Mouse (Mus musculus): ENCODE results near the gene Cnksr2.

Gene Cnksr2

DNA sequence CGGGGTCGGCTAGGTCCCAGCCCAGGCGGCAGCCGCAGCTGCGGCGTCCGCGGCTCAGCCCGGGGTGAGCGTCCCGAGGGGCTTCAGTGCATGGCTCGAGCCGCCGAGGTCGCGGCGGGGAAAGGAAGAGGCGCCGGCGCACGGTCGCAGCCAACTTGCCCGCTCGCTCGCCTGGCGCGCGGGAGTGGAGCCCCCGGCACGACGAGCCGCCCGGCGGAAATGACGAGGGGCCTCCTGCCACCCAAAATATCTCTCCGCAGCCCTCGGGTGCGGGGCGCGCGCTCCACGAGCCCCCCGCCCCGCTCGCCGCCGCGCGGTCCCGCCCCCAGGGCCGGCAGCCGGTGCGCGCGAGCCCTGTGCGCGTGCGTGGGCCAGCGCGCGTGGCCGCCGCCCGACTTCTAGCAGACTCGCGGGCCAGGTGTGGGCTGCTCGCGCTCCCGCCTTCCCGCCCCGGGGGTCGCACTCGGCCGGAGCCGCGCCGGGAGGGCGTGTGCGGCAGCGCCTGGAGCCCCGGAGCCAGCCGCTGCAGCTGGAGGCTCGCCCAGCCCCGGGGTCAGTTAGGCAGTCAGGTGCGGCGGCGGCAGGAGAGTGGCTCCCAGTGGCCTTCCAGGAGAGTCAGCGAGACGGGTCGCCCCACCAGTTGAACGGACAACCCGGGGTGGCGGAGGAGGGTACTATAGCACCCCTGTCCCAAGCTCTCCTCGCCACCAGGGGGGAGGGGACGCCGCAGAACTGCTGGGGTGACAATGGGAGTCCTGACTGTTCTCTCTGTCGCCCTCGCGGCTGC is at the start of gene Cnksr2:
TSS of gene Cnksr2 (minus strand) at position 238 of the 787 bp plus-strand sequence.
- peak; percentile 18 for DNase-seq (ENCODE audit: low read depth, low spot score)

DNA sequence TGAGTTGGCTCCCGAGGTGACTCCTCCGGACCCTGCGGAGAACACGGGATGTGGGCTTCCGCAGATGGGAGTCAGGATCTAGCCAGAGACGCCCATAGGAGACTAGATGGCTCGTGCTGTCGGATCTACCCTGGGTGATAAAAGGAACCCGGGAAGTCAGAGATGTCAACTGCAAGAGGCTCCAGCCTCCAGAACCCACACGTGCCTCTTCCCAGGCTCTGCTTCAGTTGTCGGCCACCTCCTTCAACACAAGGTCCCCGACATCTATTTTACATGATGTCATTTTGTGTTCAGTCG is 698 bp upstream of the Cnksr2 start:
- no peak for DNase-seq (ENCODE audit: low read depth, low spot score)

DNA sequence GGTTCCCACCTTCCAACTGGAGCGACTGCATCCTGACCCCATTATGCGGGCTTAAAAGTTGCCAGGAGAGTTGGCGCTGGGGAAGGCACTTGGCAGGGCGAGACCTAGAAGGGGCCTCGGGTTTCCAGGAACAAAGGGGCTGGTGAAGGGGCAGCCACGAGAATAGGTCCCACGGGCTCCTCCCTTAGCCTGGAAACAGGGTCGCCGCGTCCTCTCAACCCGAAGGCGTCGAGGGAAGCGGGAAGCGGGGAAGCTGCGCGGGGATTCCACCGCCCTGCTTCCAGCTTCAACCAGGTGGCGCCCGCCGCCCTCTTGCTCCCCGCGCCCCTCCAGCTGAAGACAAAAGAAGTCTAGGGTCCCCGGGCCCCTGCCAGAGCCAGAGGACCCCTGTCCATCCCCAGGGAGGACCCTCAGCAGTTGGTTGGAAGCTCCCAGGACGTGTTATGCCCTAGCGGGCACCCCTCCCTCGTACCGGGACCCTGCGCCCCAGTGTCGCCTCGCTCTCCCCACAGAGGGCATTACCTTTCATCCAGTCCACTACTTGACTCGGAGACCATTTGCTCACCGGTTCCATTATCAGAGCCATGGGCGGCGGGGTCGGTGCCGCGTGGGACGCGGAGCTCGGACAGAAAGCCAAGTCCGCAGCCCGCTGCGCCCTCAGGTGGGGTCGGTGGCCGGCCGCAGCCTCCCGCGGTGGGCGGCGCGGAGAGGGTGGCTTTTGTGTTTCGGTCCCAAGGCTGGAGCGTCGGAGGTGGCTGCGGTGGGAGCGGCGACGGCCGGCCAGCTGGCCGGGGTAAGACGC is 638 bp downstream of the Cnksr2 start:
- DNase-seq (ENCODE audit: low read depth, low spot score), result peak; percentile 14

DNA sequence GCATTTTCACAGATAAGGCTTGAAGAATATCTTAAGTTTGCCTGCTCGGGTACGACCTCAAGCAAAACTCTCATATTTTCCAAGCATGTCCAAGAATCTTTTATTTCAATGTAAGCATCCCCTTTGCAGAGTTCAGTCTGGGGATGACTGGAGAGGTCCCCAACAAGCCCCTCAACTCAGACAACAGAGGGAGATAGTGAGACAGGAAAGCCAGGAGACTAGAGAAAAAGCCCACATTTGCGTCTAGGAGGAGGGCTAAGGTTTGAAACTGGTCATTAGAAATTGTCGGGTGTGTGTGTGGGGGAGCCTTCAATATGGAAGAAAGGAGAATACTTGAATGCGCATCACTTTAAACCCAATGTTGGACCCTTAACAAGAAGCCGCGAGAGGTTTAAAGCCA is 1.4 kb downstream of the Cnksr2 start:
- DNase-seq (ENCODE audit: low read depth, low spot score), result peak; percentile 13

DNA sequence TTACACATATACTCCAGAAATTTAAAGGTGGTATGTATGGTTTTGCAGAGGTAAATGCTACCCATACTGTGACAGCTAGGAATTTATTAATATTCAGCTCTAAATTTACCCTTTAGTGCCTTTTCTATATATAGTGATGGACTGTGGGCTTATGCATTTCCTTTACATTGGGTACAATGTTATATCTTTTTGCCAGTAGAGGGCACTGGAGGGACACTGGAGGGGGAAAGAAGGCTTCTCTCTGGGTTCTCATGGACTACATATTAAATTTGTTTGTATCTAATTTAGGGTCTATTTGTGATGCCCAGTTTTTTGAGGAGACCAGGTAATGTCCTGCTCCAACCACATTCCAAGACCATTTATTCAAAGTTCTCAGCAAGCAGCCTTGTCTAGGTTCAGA is 91.4 kb downstream of the Cnksr2 start:
- DNase-seq (ENCODE audit: low read depth, low spot score), result peak; percentile 14

DNA sequence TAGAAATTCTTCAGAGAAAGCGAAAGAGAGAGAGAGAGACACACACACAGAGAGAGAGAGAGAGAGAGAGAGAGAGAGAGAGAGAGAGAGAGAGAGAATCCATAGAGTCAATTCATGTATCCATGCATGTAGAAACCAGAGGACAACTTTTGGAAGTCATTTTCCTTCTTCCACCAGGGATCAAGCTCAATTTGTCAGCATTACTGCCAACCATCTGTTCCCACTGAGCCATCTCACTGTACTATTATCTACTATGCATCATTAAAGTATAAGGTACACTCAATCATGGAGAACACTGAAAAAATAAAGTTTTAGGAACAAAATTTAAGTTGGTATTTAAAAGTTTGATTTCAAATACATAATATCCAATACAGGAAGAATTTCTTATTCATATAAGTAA is 93.8 kb downstream of the Cnksr2 start:
- DNase-seq (ENCODE audit: low read depth, low spot score), result no peak

- DNase-seq (ENCODE audit: low read depth, low spot score), result no peak
Observed at GRCm38 (mm10) chrX:157945121-157945520, 98.0 kb downstream of the Cnksr2 start.

DNA sequence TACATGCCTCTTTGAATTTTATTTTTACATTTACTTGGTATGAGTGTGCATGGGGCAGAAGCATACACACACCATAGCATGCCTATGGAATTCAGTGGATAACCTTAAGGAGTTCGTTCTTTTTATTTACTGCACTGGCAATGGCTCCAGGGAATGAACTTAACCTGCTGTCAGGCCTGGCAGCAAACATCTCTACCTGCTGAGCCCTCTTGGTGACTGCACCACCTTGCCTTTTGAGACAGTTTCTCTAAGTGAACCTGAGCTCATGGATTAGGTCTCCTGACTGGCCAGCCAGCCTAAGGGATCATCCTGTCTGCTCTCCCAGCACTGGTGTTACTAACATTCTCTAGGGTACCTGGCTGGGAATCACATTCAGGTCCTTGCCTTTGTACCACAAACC is 106.5 kb downstream of the Cnksr2 start:
- DNase-seq (ENCODE audit: low read depth, low spot score), result no peak

- DNase-seq (ENCODE audit: low read depth, low spot score), result no peak
Observed at GRCm38 (mm10) chrX:157920093-157920492, 123.0 kb downstream of the Cnksr2 start.

- no peak for DNase-seq (ENCODE audit: low read depth, low spot score)
Observed at GRCm38 (mm10) chrX:157829983-157830382, 213.1 kb downstream of the Cnksr2 start.

GRCm38 (mm10) chrX:157818921-157819260 is 224.2 kb downstream of the Cnksr2 start:
- no peak for DNase-seq (ENCODE audit: low read depth, low spot score)

DNA sequence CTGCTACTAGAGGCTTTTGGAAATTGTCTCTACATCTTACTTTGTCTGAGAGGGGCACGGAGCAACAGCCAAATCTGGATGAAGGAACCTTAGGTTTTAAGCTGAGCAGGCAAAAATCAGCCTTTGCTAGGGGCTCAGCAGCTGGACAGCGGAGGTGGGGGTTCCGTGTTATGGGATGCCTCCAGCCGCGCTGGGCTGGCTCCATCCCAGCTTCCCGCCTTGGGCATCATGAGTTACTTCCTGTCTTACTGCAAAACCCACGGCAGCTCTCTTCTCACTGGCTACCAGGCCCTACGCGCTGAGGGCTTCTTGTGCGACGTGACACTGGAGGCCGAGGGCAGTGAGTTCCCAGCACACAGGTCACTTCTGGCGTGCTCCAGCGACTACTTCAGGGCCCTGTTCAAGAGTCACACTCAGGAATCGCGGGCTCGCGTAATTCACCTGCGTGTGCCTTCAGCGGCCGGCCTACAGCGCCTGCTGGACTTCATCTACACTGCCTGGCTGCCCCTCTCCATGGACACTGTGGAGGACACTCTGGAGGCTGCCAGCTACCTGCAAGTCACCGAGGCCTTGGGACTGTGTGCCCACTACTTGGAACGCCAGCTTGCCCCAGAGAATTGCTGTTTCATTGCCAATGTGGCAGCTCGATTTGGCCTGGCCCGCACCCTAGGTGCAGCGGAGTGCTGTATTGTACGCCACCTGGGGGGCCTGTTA is 224.7 kb downstream of the Cnksr2 start, which contains the start of gene Klhl34:
TSS of gene Klhl34 (plus strand) at position 229 of the 714 bp plus-strand sequence.
- DNase-seq (ENCODE audit: low read depth, low spot score), result peak; percentile 41

- DNase-seq (ENCODE audit: low read depth, low spot score), result peak; percentile 30
Observed at GRCm38 (mm10) chrX:157817571-157818206, 225.4 kb downstream of the Cnksr2 start.

- no peak for DNase-seq (ENCODE audit: low read depth, low spot score)
Observed at GRCm38 (mm10) chrX:157809721-157810120, 233.4 kb downstream of the Cnksr2 start.

- no peak for DNase-seq (ENCODE audit: low read depth, low spot score)
Observed at GRCm38 (mm10) chrX:157801669-157802068, 241.4 kb downstream of the Cnksr2 start.
